Mouse (Mus musculus): Measurements from ENCODE around the gene Kcnk7.

Gene Kcnk7

DNA sequence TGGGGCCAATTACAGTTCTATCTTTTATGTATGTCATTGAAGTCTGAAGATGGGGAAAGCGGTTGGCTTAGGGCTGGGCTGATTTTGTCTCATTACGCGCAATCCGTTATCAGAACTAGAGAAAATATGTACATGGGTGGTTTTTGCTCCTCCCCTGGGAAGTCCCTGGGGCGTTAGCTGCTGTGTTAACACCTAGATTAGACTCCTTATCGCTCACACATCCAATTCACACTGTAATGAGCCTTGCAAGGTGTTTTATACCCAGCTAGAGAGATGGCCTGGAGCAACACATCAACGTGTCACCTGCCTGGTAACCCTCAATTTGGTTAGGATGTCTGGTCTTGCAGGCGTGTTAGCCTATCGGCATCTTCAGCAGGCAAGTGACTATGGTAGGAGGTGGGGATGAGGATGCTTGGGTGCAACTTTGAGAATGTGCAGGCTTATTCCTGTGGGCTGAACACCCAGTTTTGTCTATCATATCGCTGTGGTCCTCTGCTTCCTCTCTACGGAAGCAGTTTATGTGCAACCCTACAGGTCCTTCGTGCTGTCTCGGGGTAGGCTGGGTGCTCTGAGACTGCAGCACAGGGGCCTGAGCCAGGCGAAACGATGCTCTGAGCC lies 22.9 kb downstream of the Kcnk7 start:
- DNase-seq, result no peak

GRCm38 (mm10) chr19:5727701-5728100 lies 23.5 kb downstream of the Kcnk7 start:
- peak; percentile 91 for DNase-seq

GRCm38 (mm10) chr19:5728631-5729443 lies 24.7 kb downstream of the Kcnk7 start:
- DNase-seq, result peak; percentile 48

DNA sequence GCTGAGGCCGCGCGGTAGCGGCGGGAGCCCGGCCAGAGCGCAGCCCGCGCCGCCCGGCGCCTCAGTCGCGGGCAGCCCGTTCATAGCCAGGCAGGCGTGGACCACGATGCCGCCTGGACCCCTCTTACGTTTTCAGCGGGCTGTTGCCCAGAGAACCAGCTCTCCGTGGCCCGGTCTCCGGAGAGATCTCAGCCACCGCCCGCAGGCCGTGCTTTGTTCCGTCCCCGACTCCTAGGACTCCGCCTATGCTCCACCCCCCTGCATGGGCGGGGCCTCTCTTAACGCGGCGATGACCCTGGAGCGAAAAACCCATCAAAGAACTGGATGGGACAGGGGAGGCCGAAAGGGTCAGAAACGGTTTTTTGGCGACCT lies 25.3 kb downstream of the Kcnk7 start, which contains the start of gene Fam89b:
TSS of gene Fam89b (minus strand) at position 210 of the 372 bp plus-strand sequence.
- peak; percentile 91 for DNase-seq

- peak; percentile 36 for DNase-seq
Observed at GRCm38 (mm10) chr19:5730314-5731186, 26.4 kb downstream of the Kcnk7 start.

DNA sequence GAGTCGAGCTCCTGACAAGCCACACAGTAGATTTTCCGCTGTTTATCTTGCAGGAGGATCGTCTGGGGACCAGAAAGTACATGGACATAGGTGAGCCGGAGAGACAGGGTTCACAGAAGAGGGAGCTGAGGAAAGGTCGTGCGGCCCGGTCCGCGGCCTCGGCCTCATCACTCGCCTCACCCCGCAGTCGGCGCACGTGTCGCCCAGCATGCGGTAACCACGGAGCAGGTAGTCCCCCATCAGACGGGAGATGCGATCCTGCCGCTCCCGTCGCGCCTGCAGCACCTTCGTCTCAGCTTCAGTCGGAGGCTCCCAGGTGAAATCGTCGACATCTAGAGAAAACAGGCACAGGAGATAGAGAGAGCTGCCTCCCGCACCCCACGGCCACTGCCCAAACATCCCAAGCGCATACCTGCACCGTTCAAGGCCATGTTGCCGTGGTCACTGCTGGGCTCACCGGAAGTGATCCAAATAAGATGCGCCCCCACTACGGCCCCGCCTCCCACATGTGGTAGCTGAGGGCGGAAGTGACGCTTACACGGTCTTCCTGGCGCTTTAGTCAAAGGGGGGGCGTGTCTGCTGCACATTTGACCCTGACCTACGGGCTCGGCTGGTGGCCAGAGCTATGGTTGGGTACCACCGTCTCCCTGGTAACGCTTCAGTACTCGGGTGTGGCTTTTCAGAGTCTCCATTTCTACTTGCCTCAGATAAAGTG lies 27.3 kb downstream of the Kcnk7 start:
- peak; percentile 96 for DNase-seq

DNA sequence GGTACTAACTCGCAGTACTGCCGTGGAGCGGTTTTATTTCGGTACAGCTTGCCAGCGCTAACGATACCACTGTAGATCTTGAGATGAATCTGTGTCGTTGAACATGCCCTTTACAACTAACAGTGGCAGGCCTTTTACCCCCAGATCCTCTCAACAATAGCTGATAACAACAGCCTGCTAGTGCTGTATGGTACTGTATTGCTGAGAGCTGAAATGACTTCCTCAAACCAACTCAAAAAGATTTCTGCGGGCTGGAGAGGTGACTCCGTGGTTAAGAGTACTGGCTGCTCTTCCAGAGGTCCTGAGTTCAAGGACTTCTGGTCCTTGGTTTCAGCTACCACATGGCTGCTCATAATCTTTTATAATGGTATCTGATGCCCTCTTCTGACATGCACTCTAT lies 30.2 kb downstream of the Kcnk7 start:
- DNase-seq, result no peak

GRCm38 (mm10) chr19:5739446-5739845 lies 35.3 kb downstream of the Kcnk7 start:
- DNase-seq, result no peak

- peak; percentile 46 for DNase-seq
Observed at GRCm38 (mm10) chr19:5740320-5741317, 36.5 kb downstream of the Kcnk7 start, which contains the start of gene Ltbp3. TSS of gene Ltbp3 (plus strand) at chr19:5740904.

GRCm38 (mm10) chr19:5741641-5742240 lies 37.6 kb downstream of the Kcnk7 start:
- peak; percentile 66 for DNase-seq

DNA sequence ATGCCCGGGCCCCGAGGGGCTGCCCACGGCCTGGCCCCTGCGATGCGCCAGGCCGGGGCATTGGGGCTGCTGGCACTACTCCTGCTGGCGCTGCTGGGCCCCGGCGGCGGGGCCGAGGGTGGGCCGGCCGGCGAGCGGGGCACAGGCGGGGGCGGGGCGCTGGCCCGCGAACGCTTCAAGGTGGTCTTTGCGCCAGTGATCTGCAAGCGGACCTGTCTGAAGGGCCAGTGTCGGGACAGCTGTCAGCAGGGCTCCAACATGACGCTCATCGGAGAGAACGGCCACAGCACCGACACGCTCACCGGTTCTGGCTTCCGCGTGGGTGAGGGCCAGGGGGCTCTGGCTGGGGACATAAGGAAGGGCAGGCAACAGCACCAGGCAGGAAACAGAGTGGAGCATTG lies 38.1 kb downstream of the Kcnk7 start:
- DNase-seq, result no peak

GRCm38 (mm10) chr19:5743576-5743975 lies 39.4 kb downstream of the Kcnk7 start:
- DNase-seq, result peak; percentile 38

DNA sequence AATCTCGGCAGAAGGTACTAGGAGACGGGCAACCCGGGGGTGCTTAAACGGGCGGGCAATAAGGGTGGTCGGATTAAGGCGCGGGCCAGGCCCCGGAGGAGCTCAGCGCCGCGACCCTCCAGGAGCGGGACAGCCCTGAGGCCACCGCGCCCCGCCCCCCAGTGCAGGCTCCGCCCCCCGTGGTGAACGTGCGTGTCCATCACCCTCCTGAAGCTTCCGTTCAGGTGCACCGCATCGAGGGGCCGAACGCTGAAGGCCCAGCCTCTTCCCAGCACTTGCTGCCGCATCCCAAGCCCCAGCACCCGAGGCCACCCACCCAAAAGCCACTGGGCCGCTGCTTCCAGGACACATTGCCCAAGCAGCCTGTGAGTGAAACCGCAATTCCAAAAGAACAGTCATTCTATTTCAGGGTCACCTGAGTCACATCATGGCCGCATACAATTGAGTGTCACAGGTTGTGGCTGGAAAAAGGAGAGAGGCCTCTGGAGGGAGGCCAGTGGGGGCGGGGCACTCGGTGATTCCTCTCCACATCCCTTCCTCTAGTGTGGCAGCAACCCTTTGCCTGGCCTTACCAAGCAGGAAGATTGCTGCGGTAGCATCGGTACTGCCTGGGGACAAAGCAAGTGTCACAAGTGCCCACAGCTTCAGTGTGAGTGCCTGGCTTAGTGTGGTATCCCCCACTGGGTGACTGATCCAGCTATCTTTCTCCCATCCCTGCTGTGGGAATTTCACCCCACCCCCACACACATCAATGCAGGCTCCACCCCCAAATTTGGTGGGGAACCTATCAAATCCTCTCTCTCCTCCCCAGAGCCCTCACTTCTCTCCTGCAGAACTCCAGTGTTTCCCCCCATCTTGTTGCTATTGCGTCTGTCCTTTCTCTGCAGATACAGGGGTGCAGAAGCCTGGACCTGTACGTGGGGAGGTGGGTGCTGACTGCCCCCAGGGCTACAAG lies 41.9 kb downstream of the Kcnk7 start:
- DNase-seq, result no peak

- DNase-seq, result no peak
Observed at GRCm38 (mm10) chr19:5746907-5747363, 42.8 kb downstream of the Kcnk7 start.

DNA sequence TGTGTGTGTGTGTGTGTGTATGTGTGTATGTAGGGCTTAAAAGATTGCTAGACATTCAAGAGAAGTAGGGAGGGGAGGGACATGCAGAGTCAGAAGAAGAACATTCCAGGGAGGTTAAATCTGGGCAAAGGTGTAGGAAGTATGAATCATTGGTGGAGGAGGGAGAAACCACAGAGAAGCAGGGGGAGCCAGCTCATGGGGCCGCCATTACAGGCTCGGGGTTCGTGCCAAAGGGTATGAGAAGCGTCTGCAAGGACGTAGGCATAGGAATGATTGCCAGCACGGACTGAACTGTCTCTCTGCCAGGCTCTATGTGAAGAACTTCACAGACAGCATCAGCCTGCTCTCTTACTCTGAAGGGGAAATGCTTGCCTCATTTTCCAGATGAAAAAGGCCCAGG lies 45.3 kb downstream of the Kcnk7 start:
- no peak for DNase-seq

DNA sequence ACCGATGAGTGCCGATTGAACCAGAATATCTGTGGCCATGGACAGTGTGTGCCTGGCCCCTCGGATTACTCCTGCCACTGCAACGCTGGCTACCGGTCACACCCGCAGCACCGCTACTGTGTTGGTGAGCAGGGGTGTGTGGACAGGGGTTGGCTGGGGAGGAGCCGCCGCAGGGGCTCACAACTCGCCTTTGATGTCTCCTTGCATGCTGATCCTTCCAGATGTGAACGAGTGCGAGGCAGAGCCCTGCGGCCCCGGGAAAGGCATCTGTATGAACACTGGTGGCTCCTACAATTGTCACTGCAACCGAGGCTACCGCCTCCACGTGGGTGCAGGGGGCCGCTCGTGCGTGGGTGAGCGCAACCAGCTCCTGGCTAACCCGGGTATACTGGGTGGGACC lies 46.8 kb downstream of the Kcnk7 start:
- DNase-seq, result no peak

DNA sequence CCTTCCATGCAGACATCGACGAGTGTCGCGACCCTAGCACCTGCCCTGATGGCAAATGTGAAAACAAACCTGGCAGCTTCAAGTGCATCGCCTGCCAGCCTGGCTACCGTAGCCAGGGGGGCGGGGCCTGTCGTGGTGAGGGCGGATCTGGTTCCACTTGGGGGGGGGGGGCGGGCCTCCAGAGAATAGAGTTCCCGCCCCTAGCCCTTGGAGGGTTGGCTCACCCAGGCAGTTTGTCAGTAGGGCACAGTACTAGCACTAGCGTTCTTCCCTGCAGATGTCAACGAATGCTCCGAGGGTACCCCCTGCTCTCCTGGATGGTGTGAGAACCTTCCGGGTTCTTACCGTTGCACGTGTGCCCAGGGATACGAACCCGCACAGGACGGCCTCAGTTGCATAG lies 47.6 kb downstream of the Kcnk7 start:
- peak; percentile 61 for DNase-seq

- no peak for DNase-seq
Observed at GRCm38 (mm10) chr19:5756321-5756985, 52.3 kb downstream of the Kcnk7 start.

All from kidney, adult 9 months (tissue).